Comparison of ENCODE assay signal across 23 mouse cellular contexts in genomic region chr6:146613907-146614306, GRCm38 (mm10). TPM values are rescaled to one million over a fixed set of nuclear protein-coding genes. Genes with fewer than 3 reads are reported as not detected.
A peak's percentile ranks its signal among the peaks of the same experiment; 100 is the strongest.
DNase-seq lines count a peak whose midpoint lies in the region; ATAC-seq and TF ChIP-seq lines count a peak whose summit lies in the region.
"Had no signal": no experiment of that assay in that cellular context is flagged by ENCODE, and none has a peak within 500 bp of the region (broad histone marks: within the 10 kb centered on the region; RNA-seq: fewer than 3 reads in every experiment).

No protein-coding gene starts in this region.

- H3K4me3 ChIP-seq in heart, embryonic 10.5 days = no peak overlapping the region
- no peak overlapping the region for H3K4me3 ChIP-seq in liver, embryonic 12.5 days
- no peak overlapping the region for H3K4me3 ChIP-seq in liver, embryonic 11.5 days (ENCODE audit: low read depth, low read length)
- no peak overlapping the region for H3K4me3 ChIP-seq in liver, postnatal 0 days (ENCODE audit: low read depth, low read length)
- H3K4me3 ChIP-seq: embryonic facial prominence, embryonic 15.5 days; hindbrain, embryonic 12.5 days; kidney, embryonic 15.5 days; stomach, embryonic 15.5 days had no signal

- peak; percentile 53 for DNase-seq in heart, embryonic 10.5 days (ENCODE audit: low spot score)
- DNase-seq in heart, adult 8-10 months (ENCODE audit: low spot score) = no peak
- no peak for DNase-seq in liver, embryonic 11.5 days (ENCODE audit: low spot score)
- DNase-seq in R1 (ENCODE audit: low read depth, low spot score) = peak; percentile 65
- no peak for DNase-seq in liver, postnatal 0 days
- DNase-seq in adrenal gland, postnatal 36 days = no peak
- DNase-seq in left cerebral cortex, adult 18-20 months (ENCODE audit: low spot score in 2 of 2) = no peak
- DNase-seq: adrenal gland, postnatal 14 days; cerebellum, adult 2 months; cerebellum, postnatal 36 days; forebrain, postnatal 0 days; heart, postnatal 10 days; lung, adult 18-20 months; lung, postnatal 36 days had no signal

- H3K4me1 ChIP-seq in heart, embryonic 10.5 days = no peaks in the 10 kb centered on the region
- H3K4me1 ChIP-seq in liver, embryonic 12.5 days = peaks cover 58% of the 10 kb centered on the region
- H3K4me1 ChIP-seq in liver, embryonic 11.5 days (replicated peaks; ENCODE audit: control insufficient read depth, insufficient read depth, low read length) = no peaks in the 10 kb centered on the region; the same call in 1 of the 2 replicates
- peaks cover 13% of the 10 kb centered on the region for H3K4me1 ChIP-seq in liver, postnatal 0 days (ENCODE audit: insufficient read depth)
- H3K4me1 ChIP-seq: embryonic facial prominence, embryonic 15.5 days; hindbrain, embryonic 12.5 days; kidney, embryonic 15.5 days; stomach, embryonic 15.5 days had no signal

- H3K27ac ChIP-seq in heart, embryonic 10.5 days = no peak overlapping the region
- H3K27ac ChIP-seq in liver, embryonic 12.5 days = peak overlapping the region; percentile 98
- H3K27ac ChIP-seq in liver, embryonic 11.5 days (ENCODE audit: low read depth, low read length) = no peak overlapping the region
- 0 out of 2 replicates have a peak overlapping the region, but pooled peaks have one; percentile 11 for H3K27ac ChIP-seq in liver, postnatal 0 days (ENCODE audit: low read depth)
- H3K27ac ChIP-seq: embryonic facial prominence, embryonic 15.5 days; hindbrain, embryonic 12.5 days; kidney, embryonic 15.5 days; stomach, embryonic 15.5 days had no signal

- no peak for TF ChIP-seq EP300 in liver, postnatal 0 days (IDR thresholded peaks at IDR 0.05; ENCODE audit: low read depth)

- 0 out of 2 replicates have a peak overlapping the region, but pooled peaks have one; percentile 52 for H3K4me2 ChIP-seq in liver, embryonic 12.5 days
- no peak overlapping the region for H3K4me2 ChIP-seq in liver, embryonic 11.5 days
- H3K4me2 ChIP-seq in liver, postnatal 0 days (ENCODE audit: low read depth, low read length) = no peak overlapping the region
- H3K4me2 ChIP-seq: embryonic facial prominence, embryonic 15.5 days; hindbrain, embryonic 12.5 days; kidney, embryonic 15.5 days; stomach, embryonic 15.5 days had no signal

- WGBS in heart, embryonic 10.5 days = 87% methylated on average over 5 of the region's 5 CpGs
- WGBS in liver, embryonic 12.5 days (ENCODE audit: insufficient replicate concordance) = 81% methylated on average over 5 of the region's 5 CpGs
- WGBS in liver, embryonic 11.5 days = 88% methylated on average over 5 of the region's 5 CpGs
- 91% methylated on average over 5 of the region's 5 CpGs for WGBS in liver, postnatal 0 days (ENCODE audit: insufficient replicate concordance)

- H3K9ac ChIP-seq in liver, embryonic 12.5 days = no peak overlapping the region; the same call in 1 of the 2 replicates
- H3K9ac ChIP-seq in liver, embryonic 11.5 days (ENCODE audit: low read depth, low read length) = no peak overlapping the region
- no peak overlapping the region for H3K9ac ChIP-seq in liver, postnatal 0 days (replicated peaks)
- H3K9ac ChIP-seq: embryonic facial prominence, embryonic 15.5 days; forebrain, postnatal 0 days; hindbrain, embryonic 12.5 days; kidney, embryonic 15.5 days; stomach, embryonic 15.5 days had no signal

- H3K36me3 ChIP-seq in heart, embryonic 10.5 days = peaks cover 93% of the 10 kb centered on the region
- H3K36me3 ChIP-seq in liver, embryonic 12.5 days = peaks cover 91% of the 10 kb centered on the region
- H3K36me3 ChIP-seq in liver, embryonic 11.5 days (ENCODE audit: control insufficient read depth, insufficient read depth, low read length) = peaks cover 63% of the 10 kb centered on the region
- peaks cover 52% of the 10 kb centered on the region for H3K36me3 ChIP-seq in liver, postnatal 0 days (replicated peaks; ENCODE audit: insufficient read depth, low read length)

- TF ChIP-seq CTCF in liver, postnatal 0 days (IDR thresholded peaks at IDR 0.05; ENCODE audit: low read depth) = peak; percentile 47

- H3K9me3 ChIP-seq in heart, embryonic 10.5 days = no peaks in the 10 kb centered on the region
- H3K9me3 ChIP-seq in liver, embryonic 12.5 days (replicated peaks) = no peaks in the 10 kb centered on the region
- H3K9me3 ChIP-seq in liver, embryonic 11.5 days (ENCODE audit: control insufficient read depth, low read length) = no peaks in the 10 kb centered on the region
- H3K9me3 ChIP-seq in liver, postnatal 0 days (ENCODE audit: low read length) = no peaks in the 10 kb centered on the region
- H3K9me3 ChIP-seq: embryonic facial prominence, embryonic 15.5 days; hindbrain, embryonic 12.5 days; kidney, embryonic 15.5 days; stomach, embryonic 15.5 days had no signal

- no peak for ATAC-seq in liver, embryonic 12.5 days
- ATAC-seq in liver, embryonic 11.5 days (replicated peaks; ENCODE audit: low FRiP score) = no peak
- no peak for ATAC-seq in liver, postnatal 0 days
- ATAC-seq: forebrain, postnatal 0 days; inflammation-experienced regulatory T-cells, adult 6 months; midbrain, embryonic 16.5 days; Patski had no signal

- H3K27me3 ChIP-seq in heart, embryonic 10.5 days (ENCODE audit: insufficient read depth, poor library complexity, severe bottlenecking) = no peaks in the 10 kb centered on the region
- no peaks in the 10 kb centered on the region for H3K27me3 ChIP-seq in liver, embryonic 12.5 days (replicated peaks)
- no peaks in the 10 kb centered on the region for H3K27me3 ChIP-seq in liver, embryonic 11.5 days (replicated peaks; ENCODE audit: control insufficient read depth, insufficient read depth, low read length)
- no peaks in the 10 kb centered on the region for H3K27me3 ChIP-seq in liver, postnatal 0 days (ENCODE audit: insufficient read depth, low read length)
- H3K27me3 ChIP-seq: CH12.LX; embryonic facial prominence, embryonic 15.5 days; hindbrain, embryonic 12.5 days; kidney, embryonic 15.5 days; Patski; stomach, embryonic 15.5 days had no signal

RNA-seq across cellular contexts. Expression of gene Med21, which starts 28.4 kb away (rescaled TPM):
- polyA plus RNA-seq in heart, embryonic 10.5 days (2016; fragmentation: Nextera tagmentation; extraction: Ambion mirVana) = 123 and 129 TPM in 2 replicates
- total RNA-seq in heart, adult 8-10 months (2022) = 10 to 100 TPM; 48.4 to 55.5 (median 49.6) TPM
- 72.8 and 77.8 TPM in 2 replicates for polyA plus RNA-seq in liver, embryonic 12.5 days (2016; fragmentation: Nextera tagmentation; extraction: Ambion mirVana)
- polyA plus RNA-seq in liver, embryonic 11.5 days (2014; fragmentation: Nextera tagmentation; extraction: Ambion mirVana) = 97.2 and 112 TPM in 2 replicates
- 52.2 and 53.8 TPM in 2 replicates for polyA plus RNA-seq in liver, postnatal 0 days (2015; fragmentation: Nextera tagmentation; extraction: Ambion mirVana)
- 10 to 100 TPM; 64.9 to 68.6 TPM for total RNA-seq in adrenal gland, postnatal 36 days (2021)
- total RNA-seq in left cerebral cortex, adult 18-20 months (2021) = 10 to 100 TPM; 49.2 to 49.5 TPM

RNA-seq across cellular contexts. Expression of gene Tm7sf3, which starts 28.7 kb away (rescaled TPM):
- 38.3 and 46.9 TPM in 2 replicates for polyA plus RNA-seq in heart, embryonic 10.5 days (2016; fragmentation: Nextera tagmentation; extraction: Ambion mirVana)
- 10 to 100 TPM; 15.7 to 16.7 (median 15.9) TPM for total RNA-seq in heart, adult 8-10 months (2022)
- 40.5 TPM in 2 replicates for polyA plus RNA-seq in liver, embryonic 12.5 days (2016; fragmentation: Nextera tagmentation; extraction: Ambion mirVana)
- polyA plus RNA-seq in liver, embryonic 11.5 days (2014; fragmentation: Nextera tagmentation; extraction: Ambion mirVana) = 47.7 and 57.1 TPM in 2 replicates
- 19.7 and 21.2 TPM in 2 replicates for polyA plus RNA-seq in liver, postnatal 0 days (2015; fragmentation: Nextera tagmentation; extraction: Ambion mirVana)
- total RNA-seq in adrenal gland, postnatal 36 days (2021) = 10 to 100 TPM; 35.0 to 46.7 TPM
- 10 to 100 TPM; 27.2 to 27.5 TPM for total RNA-seq in left cerebral cortex, adult 18-20 months (2021)

RNA-seq across cellular contexts. Expression of gene Ints13, which starts 36.3 kb away (rescaled TPM):
- polyA plus RNA-seq in heart, embryonic 10.5 days (2016; fragmentation: Nextera tagmentation; extraction: Ambion mirVana) = 54.5 and 63.1 TPM in 2 replicates
- total RNA-seq in heart, adult 8-10 months (2022) = 10 to 100 TPM; 18.7 to 21.4 (median 20.1) TPM
- 50.9 and 52.2 TPM in 2 replicates for polyA plus RNA-seq in liver, embryonic 12.5 days (2016; fragmentation: Nextera tagmentation; extraction: Ambion mirVana)
- polyA plus RNA-seq in liver, embryonic 11.5 days (2014; fragmentation: Nextera tagmentation; extraction: Ambion mirVana) = 69.9 and 74.3 TPM in 2 replicates
- 14.5 and 17.6 TPM in 2 replicates for polyA plus RNA-seq in liver, postnatal 0 days (2015; fragmentation: Nextera tagmentation; extraction: Ambion mirVana)
- 10 to 100 TPM; 32.1 to 37.3 TPM for total RNA-seq in adrenal gland, postnatal 36 days (2021)
- 10 to 100 TPM; 33.8 to 40.7 TPM for total RNA-seq in left cerebral cortex, adult 18-20 months (2021)

RNA-seq across cellular contexts. Expression of gene Fgfr1op2, which starts 36.9 kb away (rescaled TPM):
- 85.1 and 91.3 TPM in 2 replicates for polyA plus RNA-seq in heart, embryonic 10.5 days (2016; fragmentation: Nextera tagmentation; extraction: Ambion mirVana)
- 10 to 100 TPM; 66.1 to 70.9 (median 68.7) TPM for total RNA-seq in heart, adult 8-10 months (2022)
- 103 and 107 TPM in 2 replicates for polyA plus RNA-seq in liver, embryonic 12.5 days (2016; fragmentation: Nextera tagmentation; extraction: Ambion mirVana)
- 126 TPM in 2 replicates for polyA plus RNA-seq in liver, embryonic 11.5 days (2014; fragmentation: Nextera tagmentation; extraction: Ambion mirVana)
- polyA plus RNA-seq in liver, postnatal 0 days (2015; fragmentation: Nextera tagmentation; extraction: Ambion mirVana) = 69.7 and 71.6 TPM in 2 replicates
- 100 to 1,000 TPM; 100 to 113 TPM for total RNA-seq in adrenal gland, postnatal 36 days (2021)
- 100 to 1,000 TPM; 100 to 101 TPM for total RNA-seq in left cerebral cortex, adult 18-20 months (2021)

Comparison
In these comparisons a context has a peak if more than half of its experiments do, and no peak if none do; other contexts are left out.
1. DNase-seq: peak in heart, embryonic 10.5 days (single experiment) and R1 (single experiment); none in heart, adult 8-10 months (single experiment), liver, embryonic 11.5 days (single experiment), liver, postnatal 0 days (single experiment), adrenal gland, postnatal 36 days (0 of 2) and left cerebral cortex, adult 18-20 months (0 of 2).
2. H3K27ac ChIP-seq: peak in liver, embryonic 12.5 days (single experiment) and liver, postnatal 0 days (single experiment); none in heart, embryonic 10.5 days (single experiment) and liver, embryonic 11.5 days (single experiment).